Mouse (Mus musculus) ES-Bruce4 (cell line): ENCODE results near the gene Aloxe3.

Experiments used
- CTCF ChIP-seq: IDR thresholded peaks from one replicate; pipeline ENCODE4 v1.8.1; 2011; ENCODE audit warnings: low read depth, low read length
- EP300 ChIP-seq: IDR thresholded peaks from 2 replicates; pipeline ENCODE4 v1.6.1; 2011; ENCODE audit warnings: low read depth, low read length; ENCODE audit not compliant: insufficient read depth

- TF ChIP-seq EP300, result no peak
- TF ChIP-seq CTCF, result no peak
These were observed 7.8 kb downstream of the Aloxe3 start for GRCm38 (mm10) chr11:69133566-69133922.
